ENCODE assay signal across 15 mouse cellular contexts in the genomic region with DNA sequence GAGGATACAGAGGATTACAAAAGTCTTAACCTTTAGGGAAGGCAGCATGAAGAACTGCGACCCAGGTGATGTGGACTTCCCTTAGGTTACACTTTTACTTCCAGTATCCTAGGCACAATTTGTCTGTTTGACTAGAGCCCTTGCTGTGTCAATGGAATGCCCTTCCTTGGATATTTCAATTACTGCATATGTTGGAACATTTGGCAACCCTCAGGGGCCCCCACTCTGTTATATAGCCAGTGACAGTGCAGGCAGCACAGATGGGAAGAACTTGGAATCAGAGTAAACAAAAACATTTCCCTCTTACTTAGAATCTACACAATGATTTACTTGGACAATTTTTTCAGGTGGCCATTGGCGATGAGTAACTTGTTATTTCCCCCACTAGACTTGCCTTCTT.
DNase-seq lines count a peak whose midpoint lies in the region; ATAC-seq and TF ChIP-seq lines count a peak whose summit lies in the region.
"Had no signal": no experiment of that assay in that cellular context is flagged by ENCODE, and none has a peak within 500 bp of the region (broad histone marks: within the 10 kb centered on the region; RNA-seq: fewer than 3 reads in every experiment).

No protein-coding gene starts in this region.

- DNase-seq in cerebellum, adult 11-12 months, result peak; percentile 10
- DNase-seq in cerebellum, adult 11 months, result no peak
- peak; percentile 15 for DNase-seq in hindbrain, postnatal 0 days (ENCODE audit: low spot score)
- DNase-seq in brain, embryonic 14.5 days (ENCODE audit: low read depth), result peak; percentile 23
- no peak for DNase-seq in liver, embryonic 11.5 days (ENCODE audit: low spot score)
- no peak for DNase-seq in retina, embryonic 14.5 days (ENCODE audit: low spot score)
- DNase-seq: adrenal gland, postnatal 10 days; gastrocnemius, postnatal 36 days; heart, adult 11 months; heart, postnatal 36 days had no signal

- no peaks in the 10 kb centered on the region for H3K9me3 ChIP-seq in hindbrain, postnatal 0 days (ENCODE audit: low read length)
- H3K9me3 ChIP-seq in hindbrain, embryonic 13.5 days, result no peaks in the 10 kb centered on the region
- H3K9me3 ChIP-seq in liver, embryonic 11.5 days (ENCODE audit: control insufficient read depth, low read length), result no peaks in the 10 kb centered on the region
- H3K9me3 ChIP-seq: embryonic facial prominence, embryonic 12.5 days; forebrain, embryonic 15.5 days had no signal

- no peak overlapping the region for H3K4me3 ChIP-seq in hindbrain, postnatal 0 days (ENCODE audit: low read length)
- H3K4me3 ChIP-seq in hindbrain, embryonic 13.5 days, result no peak overlapping the region
- no peak overlapping the region for H3K4me3 ChIP-seq in liver, embryonic 11.5 days (ENCODE audit: low read depth, low read length)
- H3K4me3 ChIP-seq: embryonic facial prominence, embryonic 12.5 days; forebrain, embryonic 15.5 days; heart, embryonic 13.5 days had no signal

- H3K27ac ChIP-seq in hindbrain, postnatal 0 days, result no peak overlapping the region
- H3K27ac ChIP-seq in hindbrain, embryonic 13.5 days, result no peak overlapping the region
- H3K27ac ChIP-seq in liver, embryonic 11.5 days (ENCODE audit: low read depth, low read length), result no peak overlapping the region
- H3K27ac ChIP-seq: embryonic facial prominence, embryonic 12.5 days; forebrain, embryonic 15.5 days; heart, embryonic 13.5 days had no signal

- H3K9ac ChIP-seq in hindbrain, postnatal 0 days (replicated peaks; ENCODE audit: low read length), result no peak overlapping the region
- H3K9ac ChIP-seq in hindbrain, embryonic 13.5 days, result no peak overlapping the region
- no peak overlapping the region for H3K9ac ChIP-seq in liver, embryonic 11.5 days (ENCODE audit: low read depth, low read length)
- H3K9ac ChIP-seq: embryonic facial prominence, embryonic 12.5 days; forebrain, embryonic 15.5 days; heart, embryonic 13.5 days had no signal

- H3K4me2 ChIP-seq in hindbrain, postnatal 0 days (ENCODE audit: low read depth, low read length), result no peak overlapping the region
- no peak overlapping the region for H3K4me2 ChIP-seq in hindbrain, embryonic 13.5 days
- H3K4me2 ChIP-seq in liver, embryonic 11.5 days, result no peak overlapping the region
- H3K4me2 ChIP-seq: embryonic facial prominence, embryonic 12.5 days; forebrain, embryonic 15.5 days; heart, embryonic 13.5 days had no signal

- no peak for ATAC-seq in hindbrain, postnatal 0 days
- no peak for ATAC-seq in hindbrain, embryonic 13.5 days (ENCODE audit: low FRiP score)
- no peak for ATAC-seq in liver, embryonic 11.5 days (replicated peaks; ENCODE audit: low FRiP score)
- ATAC-seq: forebrain, embryonic 15.5 days; intestine, embryonic 16.5 days had no signal

- no peak for TF ChIP-seq POLR2A in brain, embryonic 14.5 days (IDR thresholded peaks at IDR 0.05; ENCODE audit: borderline replicate concordance, extremely low read depth, insufficient read depth, insufficient read length, poor library complexity, severe bottlenecking)

- WGBS in hindbrain, postnatal 0 days, result 88% methylated on average over 2 of the region's 2 CpGs
- WGBS in hindbrain, embryonic 13.5 days, result 82% methylated on average over 2 of the region's 2 CpGs
- 82% methylated on average over 2 of the region's 2 CpGs for WGBS in liver, embryonic 11.5 days

- H3K4me1 ChIP-seq in hindbrain, postnatal 0 days (ENCODE audit: insufficient read depth, low read length), result no peaks in the 10 kb centered on the region
- H3K4me1 ChIP-seq in hindbrain, embryonic 13.5 days (replicated peaks), result no peaks in the 10 kb centered on the region
- no peaks in the 10 kb centered on the region for H3K4me1 ChIP-seq in liver, embryonic 11.5 days (replicated peaks; ENCODE audit: control insufficient read depth, insufficient read depth, low read length)
- H3K4me1 ChIP-seq: embryonic facial prominence, embryonic 12.5 days; forebrain, embryonic 15.5 days; heart, embryonic 13.5 days had no signal

- no peak for TF ChIP-seq CTCF in hindbrain, postnatal 0 days (IDR thresholded peaks at IDR 0.05; ENCODE audit: low read depth)
- TF ChIP-seq CTCF in brain, embryonic 14.5 days (IDR thresholded peaks at IDR 0.05; ENCODE audit: borderline replicate concordance, extremely low read depth, insufficient read depth, insufficient read length), result no peak

- H3K36me3 ChIP-seq in hindbrain, postnatal 0 days (ENCODE audit: insufficient read depth, low read length), result no peaks in the 10 kb centered on the region
- no peaks in the 10 kb centered on the region for H3K36me3 ChIP-seq in hindbrain, embryonic 13.5 days
- H3K36me3 ChIP-seq in liver, embryonic 11.5 days (ENCODE audit: control insufficient read depth, insufficient read depth, low read length), result no peaks in the 10 kb centered on the region
- H3K36me3 ChIP-seq: embryonic facial prominence, embryonic 12.5 days; forebrain, embryonic 15.5 days; heart, embryonic 13.5 days had no signal

- no peaks in the 10 kb centered on the region for H3K27me3 ChIP-seq in hindbrain, postnatal 0 days (ENCODE audit: insufficient read depth, low read length)
- H3K27me3 ChIP-seq in hindbrain, embryonic 13.5 days, result no peaks in the 10 kb centered on the region
- no peaks in the 10 kb centered on the region for H3K27me3 ChIP-seq in liver, embryonic 11.5 days (replicated peaks; ENCODE audit: control insufficient read depth, insufficient read depth, low read length)
- H3K27me3 ChIP-seq: embryonic facial prominence, embryonic 12.5 days; forebrain, embryonic 15.5 days; heart, embryonic 13.5 days had no signal

Comparison
In these comparisons a context has a peak if more than half of its experiments do, and no peak if none do; other contexts are left out.
1. DNase-seq: peak in cerebellum, adult 11-12 months (single experiment), hindbrain, postnatal 0 days (single experiment) and brain, embryonic 14.5 days (single experiment); none in cerebellum, adult 11 months (single experiment), liver, embryonic 11.5 days (single experiment) and retina, embryonic 14.5 days (single experiment).